Mouse (Mus musculus): ENCODE data around the gene Mab21l1.

GRCm38 (mm10) chr3:55741428-55741827, 40.9 kb upstream of the Mab21l1 start:
- TF ChIP-seq CTCF (conservative IDR thresholded peaks at IDR 0.05; ENCODE audit: low read length) (no peak), NANOG (IDR thresholded peaks at IDR 0.05; ENCODE audit: borderline replicate concordance, low read length) (no peak), POU5F1 (IDR thresholded peaks at IDR 0.05; ENCODE audit: borderline replicate concordance, low read length) (no peak)

All from E14TG2a.4 (cell line).